Mouse (Mus musculus) lung, postnatal 0 days (tissue): ENCODE measurements around the gene Rbm20. TPM values are rescaled to one million over a fixed set of nuclear protein-coding genes. Genes with fewer than 3 reads are reported as not detected.

Source experiments
- ATAC-seq: fragments of 200-750 bp; cut with Nextera tagmentation; 2 replicates; pipeline ENCODE4 v1.8.0; 2017; ENCODE audit warnings: moderate library complexity
- DNase-seq: peaks from one replicate; pipeline ENCODE4 v3.0.0-alpha.2; 2016; ENCODE audit warnings: low spot score
- H3K27ac ChIP-seq: fragments of 300-500 bp; sonication (generic); 2 replicates; pipeline ENCODE4 v1.5.1; 2014; ENCODE audit warnings: antibody characterized with exemption, mild to moderate bottlenecking, low read length, mixed read lengths
- H3K27me3 ChIP-seq: fragments of 300-500 bp; sonication (generic); replicated peaks from 2 replicates; pipeline ENCODE4 v1.6.1; 2014; ENCODE audit warnings: low read length, mixed read lengths; ENCODE audit not compliant: insufficient read depth
- H3K36me3 ChIP-seq: fragments of 300-500 bp; sonication (generic); 2 replicates; pipeline ENCODE4 v1.6.1; 2014; ENCODE audit warnings: low read length, mixed read lengths; ENCODE audit not compliant: insufficient read depth
- H3K4me1 ChIP-seq: fragments of 300-500 bp; sonication (generic); 2 replicates; pipeline ENCODE4 v1.6.1; 2014; ENCODE audit warnings: antibody characterized with exemption, low read depth, low read length, mixed read lengths; ENCODE audit not compliant: insufficient read depth
- H3K4me2 ChIP-seq: fragments of 300-500 bp; sonication (generic); replicated peaks from 2 replicates; pipeline ENCODE4 v1.6.1; 2014; ENCODE audit warnings: low read depth, mild to moderate bottlenecking, low read length, moderate library complexity, mixed read lengths
- H3K4me3 ChIP-seq: fragments of 300-500 bp; sonication (generic); 2 replicates; pipeline ENCODE4 v1.5.1; 2014; ENCODE audit warnings: low read depth, low read length
- H3K9ac ChIP-seq: fragments of 300-500 bp; sonication (generic); replicated peaks from 2 replicates; pipeline ENCODE4 v1.6.1; 2014; ENCODE audit warnings: low read depth, mild to moderate bottlenecking
- H3K9me3 ChIP-seq: fragments of 300-500 bp; sonication (generic); 2 replicates; pipeline ENCODE4 v1.6.1; 2016; ENCODE audit warnings: low read length, mixed read lengths
- CTCF ChIP-seq: IDR thresholded peaks from 2 replicates; pipeline ENCODE4 v1.5.1; 2016; ENCODE audit warnings: antibody characterized with exemption, mild to moderate bottlenecking
- EP300 ChIP-seq: IDR thresholded peaks from 2 replicates; pipeline ENCODE4 v1.6.1; 2016; ENCODE audit warnings: antibody characterized with exemption, mild to moderate bottlenecking, control low read depth
- WGBS: fragments of 180-500 bp; shearing (Covaris S2); extraction: QIAGEN DNeasy Blood & Tissue Kit; methylation state at CpG from one replicate; pipeline ENCODE4 v1.1.7; 2014; 5-methylcytosine and 5-hydroxymethylcytosine counted together
- polyA plus RNA-seq: library from polyadenylated mRNA; unstranded; fragments of >200 nt; fragmentation: Nextera tagmentation; extraction: Ambion mirVana; gene quantifications from 2 replicates; pipeline ENCODE4 v1.2.1, GENCODE M21; 2015

Rbm20 gene
- polyA plus RNA-seq, 1 experiment from 2014 or later = 0.51 TPM

DNA sequence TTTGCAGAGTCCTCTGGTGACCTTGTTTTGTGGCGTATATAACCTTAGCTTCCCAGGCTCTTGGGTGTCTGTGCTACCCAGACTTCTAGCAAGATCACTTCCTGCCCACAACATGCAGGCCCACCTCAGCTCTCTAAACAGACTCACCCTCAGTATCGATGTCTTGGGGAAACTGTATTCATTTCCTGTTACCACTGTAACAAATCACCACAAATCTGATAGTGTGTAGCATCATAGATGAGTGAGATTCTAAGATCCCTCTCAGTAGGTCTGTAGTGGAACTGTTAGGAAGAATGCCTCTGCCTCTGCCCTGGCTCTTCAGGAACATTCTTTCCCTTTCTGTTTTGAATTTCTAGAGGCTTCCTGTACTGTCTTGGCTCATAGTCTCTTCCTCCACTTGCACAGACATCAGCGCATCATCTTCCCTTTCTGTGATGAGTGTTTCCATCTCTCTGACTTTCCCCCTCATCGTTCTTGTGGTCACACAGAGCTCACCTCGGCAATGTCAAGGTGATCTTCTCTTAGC lies 130.2 kb downstream of the Rbm20 start:
- ATAC-seq = no peak
- no peak overlapping the region for H3K9ac ChIP-seq
- H3K9me3 ChIP-seq = no peaks in the 10 kb centered on the region
- 72% methylated on average over 5 of the region's 5 CpGs for WGBS
- TF ChIP-seq CTCF = no peak
- no peak for TF ChIP-seq EP300
- peaks cover 7% of the 10 kb centered on the region; the same call in 1 of the 2 replicates for H3K4me1 ChIP-seq
- H3K27ac ChIP-seq = no peak overlapping the region
- no peak overlapping the region for H3K4me3 ChIP-seq
- DNase-seq = no peak
- no peak overlapping the region for H3K4me2 ChIP-seq
- H3K36me3 ChIP-seq = no peaks in the 10 kb centered on the region
- no peaks in the 10 kb centered on the region for H3K27me3 ChIP-seq

DNA sequence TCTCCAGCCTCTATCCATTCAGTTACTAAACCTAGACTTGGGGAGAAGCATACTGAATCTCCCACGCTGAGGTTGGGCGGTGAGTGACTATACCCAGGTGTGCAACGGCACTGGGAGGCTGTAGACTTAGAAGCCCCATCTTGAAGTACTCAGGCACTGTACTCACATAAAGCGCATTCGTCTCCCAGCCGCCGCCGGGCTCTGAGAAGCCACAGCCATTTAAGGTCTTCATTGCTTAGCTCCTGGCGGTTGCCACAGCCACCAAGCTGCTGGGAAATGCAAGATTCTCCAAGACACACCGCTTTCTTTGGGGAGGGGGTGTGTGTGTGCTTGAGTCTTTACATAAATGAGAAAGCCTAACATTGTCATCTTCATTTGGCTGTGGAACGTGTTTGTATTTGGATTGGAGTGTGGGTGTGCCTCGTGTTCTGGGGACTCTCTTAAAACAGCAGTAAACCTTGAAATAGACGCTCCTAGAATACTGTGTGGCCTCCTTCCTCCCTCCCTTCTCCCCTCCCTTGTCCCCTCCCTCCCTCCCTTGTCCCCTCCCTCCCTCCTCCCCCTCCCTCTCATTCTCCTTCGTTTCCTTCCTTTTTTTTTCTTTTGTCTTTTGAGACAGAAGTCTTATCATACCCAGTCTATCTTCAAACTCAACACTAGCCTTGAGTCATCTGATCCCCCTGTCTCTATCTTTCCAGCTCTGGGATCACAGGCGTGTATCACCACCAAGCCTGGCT lies 131.1 kb downstream of the Rbm20 start:
- Histone ChIP-seq H3K4me2 (no peak overlapping the region), H3K27me3 (no peaks in the 10 kb centered on the region), H3K9me3 (no peaks in the 10 kb centered on the region), H3K4me3 (no peak overlapping the region), H3K36me3 (no peaks in the 10 kb centered on the region), H3K4me1 (peaks cover 7% of the 10 kb centered on the region; the same call in 1 of the 2 replicates), H3K27ac (no peak overlapping the region), H3K9ac (no peak overlapping the region)
- TF ChIP-seq CTCF (no peak), EP300 (no peak)
- 35% methylated on average over 15 of the region's 15 CpGs for WGBS
- DNase-seq (peak; percentile 48), ATAC-seq (peak; percentile 34; the same call in 1 of the 2 replicates)

DNA sequence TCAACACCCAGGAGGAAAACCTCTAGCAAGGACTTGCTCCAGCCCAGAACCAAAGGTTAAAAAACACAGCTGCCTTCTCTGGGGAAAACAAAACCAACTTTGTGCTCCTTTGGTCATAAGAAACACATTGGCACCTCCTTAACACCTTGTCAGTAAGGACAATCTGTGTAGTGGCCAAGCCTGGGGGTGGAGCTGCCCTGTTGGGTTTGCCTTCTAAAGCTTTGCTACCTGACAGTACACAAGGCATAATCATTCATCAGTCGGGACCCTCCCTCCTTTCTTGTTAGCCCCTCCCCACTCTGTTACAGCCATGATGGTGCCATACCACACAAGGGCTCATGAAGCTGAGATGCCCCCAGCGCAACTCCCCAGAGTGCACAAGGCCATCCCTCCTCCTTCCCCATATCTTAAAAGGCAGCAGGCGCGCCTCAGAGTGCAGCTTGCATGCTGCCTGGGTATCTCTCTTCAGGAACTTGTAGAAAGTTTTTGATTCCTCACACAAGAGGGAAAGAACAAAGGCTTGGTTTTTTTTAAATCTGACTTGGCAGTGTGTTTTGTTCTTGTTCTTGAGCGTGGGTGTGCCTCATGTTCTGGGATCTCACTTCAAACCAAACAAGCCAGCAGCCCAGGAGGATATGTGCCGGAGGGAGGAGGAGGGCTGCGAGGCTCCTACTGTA lies 132.2 kb downstream of the Rbm20 start:
- Histone ChIP-seq H3K4me1 (peaks cover 7% of the 10 kb centered on the region; the same call in 1 of the 2 replicates), H3K9ac (no peak overlapping the region), H3K36me3 (no peaks in the 10 kb centered on the region), H3K4me3 (no peak overlapping the region), H3K27ac (peak overlapping the region; percentile 57; the same call in 1 of the 2 replicates), H3K9me3 (no peaks in the 10 kb centered on the region), H3K27me3 (no peaks in the 10 kb centered on the region), H3K4me2 (peak overlapping the region; percentile 8; the same call in 1 of the 2 replicates)
- DNase-seq = peak; percentile 46
- no peak for TF ChIP-seq CTCF
- no peak for TF ChIP-seq EP300
- 31% methylated on average over 7 of the region's 7 CpGs for WGBS
- peak; percentile 39 for ATAC-seq

GRCm38 (mm10) chr19:53810024-53810423 lies 132.9 kb downstream of the Rbm20 start:
- no peak overlapping the region for H3K4me3 ChIP-seq
- ATAC-seq = peak; percentile 78
- H3K36me3 ChIP-seq = no peaks in the 10 kb centered on the region
- H3K4me1 ChIP-seq = peaks cover 7% of the 10 kb centered on the region; the same call in 1 of the 2 replicates
- TF ChIP-seq EP300 (peak; percentile 47; the same call in 1 of the 2 replicates), CTCF (no peak)
- peak overlapping the region; percentile 57; the same call in 1 of the 2 replicates for H3K27ac ChIP-seq
- no peaks in the 10 kb centered on the region for H3K27me3 ChIP-seq
- H3K9ac ChIP-seq = no peak overlapping the region
- H3K4me2 ChIP-seq = peak overlapping the region; percentile 8; the same call in 1 of the 2 replicates
- no peaks in the 10 kb centered on the region for H3K9me3 ChIP-seq
- 25% methylated on average over 7 of the region's 7 CpGs for WGBS
- DNase-seq = peak; percentile 62

DNA sequence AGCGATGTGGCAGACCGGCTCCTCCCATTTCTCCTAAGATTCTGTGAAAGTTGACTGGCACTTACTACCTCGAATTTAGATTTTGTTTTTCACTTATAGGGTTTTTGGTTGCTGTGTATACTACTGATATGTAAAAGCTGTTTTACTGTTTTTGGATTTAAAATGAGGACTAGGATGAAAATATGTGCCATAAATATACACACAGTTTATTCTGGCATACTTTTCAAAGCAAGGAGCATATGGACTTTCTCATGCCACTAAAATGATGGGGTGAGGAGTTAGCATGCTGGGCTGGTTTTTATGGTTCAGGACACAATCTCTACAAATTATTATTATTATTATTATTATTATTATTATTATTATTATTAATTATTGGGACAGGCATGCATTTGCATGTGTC lies 133.5 kb downstream of the Rbm20 start:
- Histone ChIP-seq H3K36me3 (no peaks in the 10 kb centered on the region), H3K4me3 (no peak overlapping the region), H3K4me1 (peaks cover 7% of the 10 kb centered on the region; the same call in 1 of the 2 replicates), H3K9me3 (no peaks in the 10 kb centered on the region), H3K27ac (no peak overlapping the region), H3K27me3 (no peaks in the 10 kb centered on the region), H3K9ac (no peak overlapping the region), H3K4me2 (no peak overlapping the region)
- TF ChIP-seq EP300 (no peak), CTCF (no peak)
- DNase-seq (no peak), ATAC-seq (no peak)
- WGBS = 42% methylated on average over 3 of the region's 3 CpGs

GRCm38 (mm10) chr19:53813576-53813975 lies 136.5 kb downstream of the Rbm20 start:
- Histone ChIP-seq H3K4me2 (no peak overlapping the region), H3K9ac (no peak overlapping the region), H3K4me3 (no peak overlapping the region), H3K27me3 (no peaks in the 10 kb centered on the region), H3K4me1 (peaks cover 7% of the 10 kb centered on the region; the same call in 1 of the 2 replicates), H3K36me3 (no peaks in the 10 kb centered on the region), H3K9me3 (no peaks in the 10 kb centered on the region), H3K27ac (no peak overlapping the region)
- TF ChIP-seq CTCF (no peak), EP300 (no peak)
- WGBS = 91% methylated on average over 5 of the region's 5 CpGs
- DNase-seq = no peak
- ATAC-seq = no peak
